Mouse (Mus musculus): ENCODE results near the gene Adh6b.

GRCm38 (mm10) chr3:138404872-138405271 lies 63.3 kb downstream of the Adh6b start:
- no peak for TF ChIP-seq CTCF (IDR thresholded peaks at IDR 0.05; ENCODE audit: control insufficient read depth, insufficient read depth, insufficient replicate concordance, low read depth, low read length)
- TF ChIP-seq POLR2A (IDR thresholded peaks at IDR 0.05; ENCODE audit: control insufficient read depth, low read depth, low read length): no peak
